Mouse (Mus musculus): ENCODE measurements around the gene Sacs.

DNA sequence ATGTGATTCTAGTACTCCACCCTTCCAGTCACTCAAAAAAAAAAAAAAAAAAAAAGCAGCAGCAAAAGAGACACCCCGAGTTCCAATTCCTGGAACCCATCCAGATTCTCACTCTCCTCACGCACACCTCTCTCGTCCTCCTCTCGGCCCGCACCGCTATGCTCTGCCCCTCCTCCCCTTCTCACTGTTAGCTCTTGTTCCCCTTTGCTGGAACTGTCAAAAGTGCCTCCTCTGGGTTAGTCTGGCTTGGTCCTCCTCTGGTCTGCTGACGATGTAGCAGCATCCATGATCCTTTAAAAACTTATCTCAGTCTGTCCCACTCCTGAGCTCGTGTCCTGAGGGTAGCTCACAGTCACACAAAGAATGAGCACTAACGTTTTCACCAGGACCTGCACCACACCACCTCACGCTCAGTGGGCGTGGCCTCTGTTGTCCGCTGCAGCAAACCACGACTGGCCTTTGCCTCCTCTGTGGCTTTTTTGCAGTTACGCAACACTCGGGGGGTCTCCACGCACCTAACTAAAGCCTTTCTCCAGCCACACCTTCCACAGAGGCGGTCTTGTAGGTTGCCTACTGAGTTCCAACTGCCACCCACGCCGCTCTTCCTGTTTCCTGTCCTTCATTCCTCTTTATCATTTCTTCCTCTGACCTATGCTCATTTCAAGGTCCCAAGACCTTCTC, 150.5 kb downstream of the Sacs start:
- no peak for TF ChIP-seq CTCF (IDR thresholded peaks at IDR 0.05)
- TF ChIP-seq EP300 (IDR thresholded peaks at IDR 0.05): no peak
